Mouse (Mus musculus): ENCODE measurements around the gene Vmn2r22.
"Not testable (repeated sequence)": the region's sequence is repeated elsewhere in the genome, so short reads cannot be mapped to it uniquely, and the experiment has no call there.

DNA sequence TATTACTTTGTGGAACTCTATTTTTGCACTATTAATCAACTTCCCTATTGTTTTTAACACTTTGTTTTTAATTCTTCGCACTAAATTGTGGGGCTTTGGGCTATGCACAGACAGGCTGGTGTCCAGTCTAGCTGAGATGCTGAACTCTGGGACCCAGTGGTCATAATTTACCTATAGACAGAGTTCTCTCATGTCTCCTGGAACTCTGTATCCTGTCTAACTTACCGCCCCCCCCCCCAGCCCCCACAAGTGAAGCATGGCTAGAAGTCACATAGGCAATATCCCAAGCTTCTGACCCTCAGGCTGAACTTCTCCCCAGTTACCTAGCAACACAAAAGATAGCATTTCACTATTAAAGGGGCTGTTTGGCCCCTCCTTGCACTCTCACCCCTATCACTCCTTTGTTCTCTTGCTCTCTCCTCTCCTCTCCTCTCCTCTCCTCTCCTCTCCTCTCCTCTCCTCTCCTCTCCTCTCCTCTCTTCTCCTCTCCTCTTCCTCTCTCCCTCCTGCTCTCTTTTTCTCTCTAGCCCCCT is 62.7 kb downstream of the Vmn2r22 start:
- not testable (repeated sequence) for TF ChIP-seq CTCF (IDR thresholded peaks at IDR 0.05; ENCODE audit: borderline replicate concordance, insufficient read depth, low read depth, low read length); POLR2A (IDR thresholded peaks at IDR 0.05; ENCODE audit: borderline replicate concordance, insufficient read depth, low read length)
